Mouse (Mus musculus): ENCODE measurements around the gene Ccdc40.
"Not testable (repeated sequence)": the region's sequence is repeated elsewhere in the genome, so short reads cannot be mapped to it uniquely, and the experiment has no call there.

The Ccdc40 gene

DNA sequence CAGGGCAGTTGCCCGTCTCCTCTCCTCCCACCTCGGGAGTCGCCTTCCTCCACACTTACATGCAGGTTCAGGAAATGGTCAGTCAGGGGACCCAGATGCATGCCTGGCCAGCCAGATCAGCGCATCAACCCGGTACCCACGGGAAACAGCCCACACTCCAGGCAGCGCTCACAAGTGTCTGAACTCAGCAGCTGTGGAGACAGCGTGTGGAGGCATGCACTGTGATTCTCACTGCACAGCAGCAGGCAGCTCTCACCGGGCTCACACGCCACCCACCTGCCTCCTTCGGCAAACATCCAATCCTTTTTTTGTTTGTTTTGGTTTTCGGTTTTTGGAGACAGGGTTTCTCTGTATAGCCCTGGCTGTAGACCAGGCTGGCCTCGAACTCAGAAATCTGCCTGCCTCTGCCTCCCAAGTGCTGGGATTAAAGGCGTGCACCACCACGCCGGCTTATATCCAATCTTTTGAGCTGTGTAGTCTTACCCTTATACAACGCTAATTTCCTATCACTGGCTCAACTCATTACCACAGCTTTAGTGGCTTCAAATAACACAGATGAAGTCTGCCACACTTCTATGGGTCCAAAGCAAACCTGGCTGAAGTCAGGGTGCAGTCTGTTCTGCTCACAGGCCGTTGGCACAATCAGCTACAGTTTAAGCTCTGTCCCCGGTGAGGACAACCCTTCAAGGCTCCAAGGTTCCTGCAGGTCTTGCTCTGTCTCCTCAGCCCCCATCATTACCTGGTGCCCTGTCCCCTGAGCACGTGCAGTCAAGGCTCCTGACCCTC, 59.0 kb downstream of the Ccdc40 start:
- no peak for DNase-seq

DNA sequence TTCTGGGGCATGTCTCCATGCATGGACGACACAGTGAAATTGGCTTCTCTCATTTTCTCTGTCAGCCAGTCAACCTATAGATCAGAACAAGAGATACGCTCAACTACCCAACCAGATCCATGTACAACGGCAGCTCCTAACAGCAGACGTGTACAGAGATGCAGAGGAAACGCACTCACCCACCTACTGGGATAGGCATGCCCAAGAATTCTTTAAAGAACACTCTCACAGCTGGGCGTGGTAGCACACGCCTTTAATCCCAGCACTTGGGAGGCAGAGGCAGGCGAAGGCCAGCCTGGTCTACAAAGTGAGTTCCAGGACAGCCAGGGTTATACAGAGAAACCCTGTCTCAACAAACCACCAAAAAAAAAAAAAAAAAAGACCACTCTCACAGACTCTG, 64.5 kb downstream of the Ccdc40 start:
- not testable (repeated sequence) for DNase-seq

DNA sequence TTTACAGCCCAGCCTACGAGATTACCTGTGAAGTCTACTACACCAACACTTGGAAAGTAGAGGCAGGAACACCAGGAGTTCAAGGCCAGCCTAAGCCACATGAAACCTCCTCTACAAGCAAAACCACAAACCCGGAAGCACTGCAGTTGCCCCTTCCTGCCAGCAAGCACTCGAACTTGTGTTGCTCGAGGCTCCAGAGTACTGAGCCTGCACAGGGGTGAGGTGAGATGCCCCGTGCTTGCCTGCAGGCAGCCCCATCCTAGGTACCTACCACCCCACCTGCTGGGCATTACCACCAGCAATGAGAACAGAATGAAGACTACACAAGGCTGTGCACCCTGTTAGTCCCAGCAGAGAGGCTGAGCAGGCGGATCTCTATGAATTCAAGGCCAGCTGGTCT, 69.6 kb downstream of the Ccdc40 start:
- DNase-seq, result no peak

DNA sequence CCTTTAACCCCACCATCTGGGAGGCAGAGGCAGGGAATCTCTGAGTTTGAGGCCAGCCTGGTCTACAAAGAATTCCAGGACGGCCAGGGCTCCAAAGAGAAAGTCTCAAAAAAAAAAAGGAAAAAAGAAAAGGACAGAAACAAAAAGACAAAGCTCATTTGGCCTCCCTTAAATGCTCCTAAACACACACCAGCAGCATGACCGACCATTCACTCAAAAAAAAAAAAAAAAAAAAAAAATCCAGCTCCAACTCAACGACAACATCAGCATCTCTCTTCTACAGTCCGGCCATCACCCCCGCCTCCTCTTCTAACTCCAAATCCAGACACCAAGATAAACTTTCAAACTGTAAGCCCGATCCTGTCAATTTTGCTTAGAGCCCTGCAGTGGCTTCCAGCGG, 70.5 kb downstream of the Ccdc40 start:
- no peak for DNase-seq

DNA sequence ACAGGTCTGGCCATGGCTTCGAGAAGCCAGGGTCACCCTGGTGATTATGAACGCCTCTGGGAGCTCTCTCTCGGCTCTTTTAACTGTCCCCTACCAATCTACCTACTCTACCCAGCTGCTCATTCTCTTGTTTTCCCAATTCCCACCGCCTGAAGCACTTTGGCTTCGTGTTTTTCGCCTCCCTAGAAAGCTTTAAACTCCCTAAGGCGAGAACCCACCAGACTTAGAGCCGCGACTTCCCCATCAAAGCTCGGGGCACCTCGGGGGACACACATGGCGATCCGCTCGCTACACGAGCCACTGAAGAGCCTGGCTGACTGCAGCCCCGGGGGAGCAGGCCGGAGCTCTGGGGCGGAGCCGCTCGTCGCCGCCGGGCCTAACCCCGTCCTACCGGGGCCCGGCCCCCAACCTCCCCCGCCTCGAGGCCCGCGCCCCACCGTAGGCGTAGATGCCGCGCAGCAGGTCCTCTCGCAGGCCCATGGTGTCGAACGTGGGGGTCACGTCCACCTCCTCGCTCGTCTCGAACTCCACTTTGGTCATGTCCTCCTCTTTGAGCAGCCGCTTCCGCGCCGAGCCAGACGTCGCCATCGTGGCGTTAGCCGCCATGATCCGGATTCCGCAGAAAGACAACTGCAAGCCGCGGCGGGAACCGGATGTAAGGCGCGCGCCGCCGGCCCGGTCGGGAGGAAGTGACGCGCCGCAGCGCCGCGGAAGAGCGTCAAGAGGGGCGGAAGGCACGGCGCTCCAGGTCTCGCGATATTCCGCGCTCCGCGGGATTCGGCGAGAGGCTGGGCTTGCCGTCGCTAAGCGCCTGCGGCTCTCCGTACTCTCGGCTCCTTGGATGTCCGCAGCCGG, 71.2 kb downstream of the Ccdc40 start, which contains the start of gene Eif4a3:
Eif4a3 (minus strand) TSS at position 699 of the 855 bp plus-strand sequence.
- peak; percentile 95 for DNase-seq

DNA sequence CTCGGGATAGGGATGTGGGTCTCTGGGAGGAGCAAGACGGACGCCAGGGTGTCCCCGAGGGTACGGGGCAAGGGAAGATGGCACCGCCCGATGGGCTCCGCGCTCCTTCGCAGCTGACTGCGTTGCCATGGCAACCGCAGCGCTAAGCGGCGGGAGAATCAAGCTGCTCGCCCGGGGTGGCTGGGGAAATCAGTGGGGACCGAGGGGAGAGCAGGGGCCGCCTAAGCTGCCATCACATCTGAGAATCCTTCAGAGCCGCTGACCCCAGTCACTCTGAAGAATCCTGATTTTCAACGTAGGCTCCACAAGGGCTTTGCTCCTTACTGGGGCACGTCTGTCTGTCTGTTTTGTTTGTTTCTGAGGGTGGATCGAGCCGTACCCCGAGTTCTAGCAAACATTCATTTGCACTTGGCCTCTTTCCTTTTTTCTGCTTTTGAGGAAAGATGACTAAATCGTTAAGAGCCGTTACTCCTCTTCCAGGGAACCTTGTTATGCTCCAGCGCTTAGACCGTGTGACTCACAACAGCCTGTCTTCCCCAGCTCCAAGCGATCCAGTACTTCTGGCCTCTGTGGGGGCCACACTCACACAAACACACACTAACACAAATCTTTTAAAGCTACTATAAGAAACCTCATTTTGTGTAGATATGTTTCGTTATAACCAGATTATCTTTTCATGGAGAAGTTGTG, 72.0 kb downstream of the Ccdc40 start:
- no peak for DNase-seq

DNA sequence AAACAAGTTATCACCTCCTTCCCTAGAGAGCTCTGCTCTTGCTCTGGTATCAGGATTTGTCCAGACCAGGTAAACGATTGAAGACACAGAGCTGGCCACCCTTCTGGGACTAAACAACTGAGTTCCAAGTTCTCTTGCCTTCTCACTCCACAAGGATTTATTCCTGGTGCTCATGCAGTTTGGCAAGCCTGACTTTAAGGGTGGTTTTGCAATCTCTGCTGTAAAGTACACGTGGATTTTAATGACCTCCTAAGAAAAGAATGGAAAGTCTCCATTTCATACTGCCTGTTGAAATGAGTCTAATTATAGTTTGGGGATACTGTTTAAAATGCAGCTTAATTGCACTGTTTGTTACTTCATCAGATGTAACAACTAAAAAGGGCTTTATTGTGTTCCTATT, 72.6 kb downstream of the Ccdc40 start:
- DNase-seq, result no peak

DNA sequence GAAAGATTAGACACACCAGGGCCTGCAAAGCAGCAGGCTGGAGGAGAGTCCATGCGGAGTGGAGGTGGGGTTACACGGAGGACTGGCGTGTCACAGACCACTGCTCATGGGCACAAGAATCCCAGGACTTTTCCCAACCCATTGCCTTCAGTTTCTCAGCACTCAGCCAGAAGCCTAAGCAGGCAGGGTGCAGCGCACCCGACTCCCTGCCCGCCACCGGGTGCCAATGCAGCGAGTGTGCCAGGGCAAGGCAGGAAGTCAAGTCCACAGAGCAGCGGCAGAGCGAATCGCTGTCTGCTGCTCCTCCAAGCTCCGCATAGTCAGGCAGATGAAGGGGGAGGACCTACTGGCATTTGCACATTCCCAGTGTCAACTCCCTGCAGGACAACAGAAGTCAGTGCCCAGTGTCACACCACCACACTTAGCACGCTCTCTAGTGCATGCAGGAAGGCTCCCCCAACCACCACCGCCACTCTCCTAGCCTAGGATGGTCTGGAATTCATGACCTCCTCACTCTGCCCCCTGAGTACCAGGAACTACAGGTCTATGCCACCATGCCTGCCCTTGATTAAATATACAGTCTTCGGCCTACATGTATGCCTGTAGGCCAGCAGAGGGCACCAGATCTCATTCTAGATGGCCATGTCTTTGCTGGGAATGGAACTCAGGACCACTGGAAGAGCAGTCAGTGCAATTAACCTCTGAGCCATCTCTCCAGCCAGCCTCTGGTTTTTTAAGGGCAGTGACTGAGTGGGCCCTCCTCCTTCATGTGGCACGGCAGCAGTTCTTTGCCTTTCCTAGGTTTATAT, 76.7 kb downstream of the Ccdc40 start:
- DNase-seq, result no peak

DNA sequence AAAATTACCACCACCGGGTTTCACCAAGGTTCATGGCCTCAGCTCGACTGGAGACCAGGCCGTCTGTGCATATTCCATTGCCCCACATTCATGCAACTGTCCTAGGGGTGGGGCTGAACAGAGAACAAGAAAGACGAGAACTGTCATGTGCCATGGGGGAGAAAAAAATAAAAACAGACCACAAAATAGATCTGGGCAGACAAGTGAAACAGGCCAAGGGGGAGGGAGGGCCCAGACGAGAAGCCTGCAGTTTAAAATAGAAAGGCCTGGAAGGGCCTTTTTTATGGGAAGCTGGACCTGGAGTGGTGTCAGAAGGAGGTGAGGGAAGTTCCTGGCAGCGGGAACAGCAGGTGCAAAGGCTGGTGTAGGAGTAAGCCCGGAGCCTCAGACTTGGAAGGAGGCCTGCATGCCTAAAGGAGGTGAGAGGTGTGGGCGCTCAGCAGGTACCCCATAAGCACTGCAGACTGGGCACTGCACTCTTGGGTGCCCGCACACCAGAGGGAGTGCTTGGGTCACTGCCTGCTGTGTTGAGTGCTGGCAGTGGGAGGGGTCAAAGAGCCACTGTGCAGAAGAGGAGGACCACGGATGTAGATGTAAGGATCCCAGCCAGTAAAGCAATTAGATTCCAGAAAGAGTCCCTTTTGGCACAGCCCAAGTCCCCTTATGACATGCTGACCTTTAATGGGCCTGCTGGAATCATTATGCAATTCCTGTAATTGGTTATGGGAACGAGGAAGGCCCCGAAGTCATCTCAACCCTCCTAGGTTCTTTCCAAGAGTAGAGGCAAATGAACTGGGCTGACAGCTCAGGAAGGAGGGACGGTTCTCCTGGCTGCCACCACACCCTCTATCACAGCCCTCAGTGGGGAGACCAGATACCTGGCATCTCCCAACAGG, 78.6 kb downstream of the Ccdc40 start:
- no peak for DNase-seq

DNA sequence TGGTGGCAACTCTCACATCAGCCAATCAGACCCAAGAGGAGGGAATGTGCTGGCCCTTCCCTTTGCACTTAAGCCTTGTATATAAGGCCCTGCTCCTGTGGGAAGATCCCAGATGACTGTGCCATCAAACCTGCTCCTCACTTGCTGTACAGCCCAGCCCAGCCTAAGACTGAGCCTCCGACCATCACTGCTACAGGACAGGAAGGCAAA, 79.2 kb downstream of the Ccdc40 start, which contains the start of gene Card14:
Card14 (plus strand) TSS at position 111 of the 210 bp plus-strand sequence.
- DNase-seq, result no peak

DNA sequence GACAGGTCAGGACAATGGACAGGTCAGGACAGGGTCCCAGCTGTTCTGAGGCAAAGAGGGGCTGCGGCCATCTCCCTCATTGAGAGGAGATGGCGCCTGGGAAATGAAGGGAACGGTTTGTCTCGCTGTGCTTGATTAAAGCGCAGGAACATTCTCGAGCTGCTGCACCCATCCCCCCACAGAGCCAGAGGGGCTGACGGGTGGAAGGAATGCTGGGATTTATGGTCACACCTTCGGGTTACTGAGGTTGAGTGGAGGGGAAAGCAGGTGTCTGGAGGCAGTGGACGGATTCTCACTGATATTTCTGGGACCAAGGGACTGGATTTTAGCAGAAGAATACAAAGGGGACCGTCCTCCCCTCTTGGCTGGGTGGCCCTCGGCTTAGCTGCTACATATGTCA, 79.5 kb downstream of the Ccdc40 start:
- no peak for DNase-seq

DNA sequence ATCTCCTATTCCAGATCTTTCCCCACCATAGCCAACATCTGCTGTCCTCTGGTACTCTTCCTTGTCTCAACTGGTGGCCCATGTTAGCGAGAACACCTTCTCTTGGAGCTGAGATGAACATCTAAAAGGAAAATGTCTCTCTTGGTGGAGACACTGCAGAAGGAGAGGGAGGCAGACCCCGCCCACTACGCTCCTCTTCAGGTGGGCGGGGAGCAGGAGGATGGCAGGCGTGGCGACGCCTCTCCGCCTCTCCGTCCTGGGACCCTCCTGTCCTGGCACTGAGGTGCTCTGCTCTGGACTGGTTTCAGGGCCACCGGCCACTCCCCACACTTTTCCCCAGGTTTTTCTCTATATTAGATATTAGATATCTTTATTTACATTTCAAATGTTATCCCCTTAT, 82.2 kb downstream of the Ccdc40 start:
- DNase-seq, result no peak

DNA sequence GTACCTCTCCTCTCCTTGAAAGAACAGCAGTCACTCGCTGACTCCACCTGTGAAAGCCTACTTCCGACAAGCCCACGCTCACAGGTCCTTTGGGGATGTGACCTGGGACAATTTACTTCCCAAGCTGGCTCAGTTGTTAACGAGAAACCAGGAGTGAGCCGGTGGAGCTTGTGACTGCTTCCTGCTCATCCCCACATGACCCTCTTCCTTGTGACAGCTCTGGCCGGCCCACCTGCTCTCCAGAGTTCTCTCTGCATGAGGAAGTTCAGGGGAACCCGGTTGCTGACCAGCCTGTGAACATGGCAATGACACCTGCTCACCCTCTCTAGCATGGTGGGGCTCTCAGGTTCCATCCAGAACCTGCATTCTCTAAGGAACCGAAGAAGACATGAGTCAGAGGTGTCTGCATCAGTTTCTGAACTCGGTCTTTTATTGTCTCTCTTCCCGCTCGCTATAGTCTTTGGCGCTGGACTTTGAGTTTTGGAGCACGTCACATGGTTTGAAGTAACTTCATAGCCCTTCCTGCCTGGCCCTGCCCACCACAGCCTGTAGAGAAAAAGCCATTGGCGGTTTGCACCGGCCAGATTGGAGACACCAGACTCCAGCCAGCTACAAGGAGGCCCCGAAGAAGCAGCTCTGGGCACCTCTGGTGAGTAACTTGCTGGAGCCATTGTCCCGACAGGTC, 86.0 kb downstream of the Ccdc40 start:
- DNase-seq, result no peak
